Mouse (Mus musculus) lung, adult 2 months (tissue): ENCODE measurements at regions not wholly inside any gene's neighbourhood (a gene's known extent, or its start where the extent isn't known, plus 50 kb on each side); places are given as distances from the start of the nearest gene placed in this dataset.

ENCODE experiments used
- CTCF ChIP-seq: fragments of 200-500 bp; IDR thresholded peaks from 2 replicates; pipeline ENCODE4 v1.5.1; 2011; ENCODE audit warnings: mild to moderate bottlenecking, low read length, control low read depth; ENCODE audit not compliant: insufficient read depth
- POLR2A ChIP-seq: fragments of 200-500 bp; IDR thresholded peaks from 2 replicates; pipeline ENCODE4 v1.6.1; 2011; ENCODE audit warnings: low read depth, mild to moderate bottlenecking, control low read depth, low read length, borderline replicate concordance; ENCODE audit errors: extremely low read depth

- TF ChIP-seq POLR2A (no peak), CTCF (no peak)
Observed at GRCm38 (mm10) chr9:52348536-52349527, 180.5 kb upstream of the Zc3h12c start.
